Mouse (Mus musculus) thymus, adult 2 months (tissue): ENCODE measurements around the gene March5. TPM values are rescaled to one million over a fixed set of nuclear protein-coding genes. Genes with fewer than 3 reads are reported as not detected.
"Not testable (repeated sequence)": the region's sequence is repeated elsewhere in the genome, so short reads cannot be mapped to it uniquely, and the experiment has no call there.

Experiments used
- DNase-seq: peaks from one replicate; pipeline ENCODE4 v3.0.0; 2021
- H3K27ac ChIP-seq: fragments of 200-500 bp; 2 replicates; pipeline ENCODE4 v1.5.1; 2012; ENCODE audit warnings: low read length, control low read depth; ENCODE audit not compliant: control insufficient read depth, insufficient read depth
- H3K27me3 ChIP-seq: fragments of 200-500 bp; 2 replicates; pipeline ENCODE4 v1.6.1; 2012; ENCODE audit warnings: mild to moderate bottlenecking, low read length, moderate library complexity, mixed read lengths; ENCODE audit not compliant: control insufficient read depth, insufficient read depth
- H3K36me3 ChIP-seq: fragments of 200-500 bp; 2 replicates; pipeline ENCODE4 v1.6.1; 2012; ENCODE audit warnings: mild to moderate bottlenecking, low read length, moderate library complexity; ENCODE audit not compliant: control insufficient read depth, insufficient read depth
- H3K4me1 ChIP-seq: fragments of 200-500 bp; replicated peaks from 2 replicates; pipeline ENCODE4 v1.6.1; 2012; ENCODE audit warnings: low read length; ENCODE audit not compliant: control insufficient read depth, insufficient read depth
- H3K4me3 ChIP-seq: fragments of 200-500 bp; 2 replicates; pipeline ENCODE4 v1.5.1; 2012; ENCODE audit warnings: mild to moderate bottlenecking, low read length, control low read depth, moderate library complexity; ENCODE audit not compliant: control insufficient read depth, insufficient read depth
- CTCF ChIP-seq: fragments of 200-500 bp; IDR thresholded peaks from 2 replicates; pipeline ENCODE4 v1.5.1; 2012; ENCODE audit warnings: mild to moderate bottlenecking, control low read depth, low read length, moderate library complexity, borderline replicate concordance; ENCODE audit not compliant: control insufficient read depth, poor library complexity, insufficient read depth; ENCODE audit errors: extremely low read depth
- POLR2A ChIP-seq: fragments of 200-500 bp; IDR thresholded peaks from 2 replicates; pipeline ENCODE4 v1.6.1; 2012; ENCODE audit warnings: mild to moderate bottlenecking, low read length, control low read depth, moderate library complexity; ENCODE audit not compliant: control insufficient read depth, poor library complexity, insufficient read depth; ENCODE audit errors: extremely low read depth
- WGBS: fragments of 180-500 bp; shearing (Covaris S2); methylation state at CpG from one replicate; pipeline ENCODE4 v1.1.7; 2018; 5-methylcytosine and 5-hydroxymethylcytosine counted together
- polyA plus RNA-seq: library from polyadenylated mRNA; depleted of rRNA; stranded (reverse); fragments of >200 nt; gene quantifications from 2 replicates; pipeline ENCODE4 v1.2.3, GENCODE M21; 2012

The March5 gene
- polyA plus RNA-seq, 1 experiment = 34.4 TPM

DNA sequence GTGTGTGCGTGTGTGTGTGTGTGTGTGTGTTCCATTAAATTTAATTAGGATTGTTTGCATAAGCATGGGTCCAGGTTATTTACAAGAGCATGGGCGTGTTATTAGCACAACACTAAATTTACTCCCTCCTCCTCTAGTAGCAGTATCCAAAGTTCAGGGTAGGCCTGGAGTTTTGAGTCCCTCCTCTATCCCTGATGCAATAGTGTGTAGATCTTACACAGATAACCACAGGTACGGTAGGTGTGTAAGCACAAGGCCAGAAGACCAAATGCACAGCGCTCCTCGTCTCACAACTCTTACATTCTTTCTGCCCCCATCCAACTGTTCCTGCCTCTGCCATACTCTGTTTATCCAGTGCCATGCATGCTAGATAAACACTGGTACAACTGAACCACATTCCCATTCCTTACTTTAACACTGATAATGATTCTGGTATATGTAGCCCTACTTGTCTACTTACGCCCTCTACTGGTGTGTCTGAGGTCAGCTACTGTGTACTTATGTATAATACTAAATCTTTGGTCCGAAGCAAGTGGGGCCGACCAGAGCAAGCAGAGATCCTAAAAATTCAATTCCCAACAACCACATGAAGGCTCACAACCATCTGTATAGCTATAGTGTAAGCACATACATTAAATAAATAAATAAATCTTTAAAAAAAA, 2.3 kb downstream of the March5 start:
- H3K4me3 ChIP-seq = no peak overlapping the region
- WGBS = 94% methylated on average over 8 of the region's 8 CpGs
- H3K36me3 ChIP-seq = peaks cover 11% of the 10 kb centered on the region
- H3K4me1 ChIP-seq = peaks cover 8% of the 10 kb centered on the region
- no peak for DNase-seq
- no peaks in the 10 kb centered on the region; the same call in 1 of the 2 replicates for H3K27me3 ChIP-seq
- TF ChIP-seq CTCF = no peak
- no peak overlapping the region for H3K27ac ChIP-seq

DNA sequence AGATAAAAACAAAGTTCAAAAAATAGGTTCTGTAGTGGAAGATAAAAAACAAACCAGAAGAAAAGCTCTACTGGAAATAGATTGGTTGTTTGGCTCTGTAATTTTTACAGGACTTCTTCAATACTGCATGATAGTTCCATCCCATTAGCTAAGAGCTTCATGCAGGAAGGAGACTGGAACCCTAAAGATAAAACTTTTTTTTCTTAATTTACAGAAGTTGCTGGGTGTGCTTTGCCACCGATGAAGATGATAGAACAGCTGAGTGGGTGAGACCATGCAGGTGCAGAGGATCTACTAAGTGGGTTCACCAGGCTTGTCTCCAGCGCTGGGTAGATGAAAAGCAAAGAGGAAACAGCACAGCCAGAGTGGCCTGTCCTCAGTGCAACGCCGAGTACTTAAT, 3.1 kb downstream of the March5 start:
- Histone ChIP-seq H3K36me3 (peaks cover 11% of the 10 kb centered on the region), H3K4me1 (peaks cover 8% of the 10 kb centered on the region), H3K27ac (no peak overlapping the region), H3K27me3 (no peaks in the 10 kb centered on the region), H3K4me3 (no peak overlapping the region)
- DNase-seq = no peak
- 49% methylated on average over 4 of the region's 4 CpGs for WGBS
- no peak for TF ChIP-seq POLR2A
- TF ChIP-seq CTCF = no peak

GRCm38 (mm10) chr19:37211416-37211815, 4.1 kb downstream of the March5 start:
- H3K27ac ChIP-seq = no peak overlapping the region
- no peak for DNase-seq
- peaks cover 8% of the 10 kb centered on the region for H3K4me1 ChIP-seq
- H3K27me3 ChIP-seq = no peaks in the 10 kb centered on the region
- H3K36me3 ChIP-seq = peaks cover 14% of the 10 kb centered on the region
- TF ChIP-seq POLR2A (no peak), CTCF (no peak)
- 92% methylated on average over 3 of the region's 3 CpGs for WGBS
- H3K4me3 ChIP-seq = no peak overlapping the region

- peaks cover 42% of the 10 kb centered on the region for H3K36me3 ChIP-seq
- no peak for DNase-seq
- H3K4me3 ChIP-seq = no peak overlapping the region
- no peaks in the 10 kb centered on the region for H3K27me3 ChIP-seq
- 89% methylated on average over 2 of the region's 2 CpGs for WGBS
- H3K27ac ChIP-seq = no peak overlapping the region
- H3K4me1 ChIP-seq = no peaks in the 10 kb centered on the region
- TF ChIP-seq POLR2A (no peak), CTCF (no peak)
Observed at GRCm38 (mm10) chr19:37214711-37215110, 7.4 kb downstream of the March5 start.

GRCm38 (mm10) chr19:37225197-37225862, 18.0 kb downstream of the March5 start:
- no peak overlapping the region for H3K27ac ChIP-seq
- H3K27me3 ChIP-seq = no peaks in the 10 kb centered on the region
- TF ChIP-seq POLR2A (no peak), CTCF (no peak)
- no peak for DNase-seq
- WGBS = 95% methylated on average over 6 of the region's 6 CpGs
- no peak overlapping the region for H3K4me3 ChIP-seq
- H3K36me3 ChIP-seq = peaks cover 4% of the 10 kb centered on the region; the same call in 1 of the 2 replicates
- no peaks in the 10 kb centered on the region for H3K4me1 ChIP-seq

DNA sequence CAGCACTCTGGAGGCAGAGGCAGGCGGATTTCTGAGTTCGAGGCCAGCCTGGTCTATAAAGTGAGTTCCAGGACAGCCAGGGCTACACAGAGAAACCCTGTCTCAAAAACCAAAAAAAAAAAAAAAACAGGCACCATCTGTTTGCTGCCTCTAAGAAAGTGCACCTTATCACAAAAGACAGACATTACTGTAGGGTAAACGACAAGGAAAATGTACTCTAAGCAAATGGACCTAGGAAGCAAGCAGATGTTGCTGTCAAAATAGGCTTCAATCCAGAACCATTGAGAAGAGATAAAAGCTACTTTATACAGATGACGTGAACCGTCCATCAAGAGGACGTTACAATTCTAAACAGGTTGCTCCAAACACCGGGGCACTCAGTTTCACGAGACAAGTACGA, 25.3 kb downstream of the March5 start:
- peaks cover 12% of the 10 kb centered on the region for H3K27me3 ChIP-seq
- WGBS = 87% methylated on average over 9 of the region's 9 CpGs
- not testable (repeated sequence) for DNase-seq, H3K4me1 ChIP-seq, H3K4me3 ChIP-seq, H3K27ac ChIP-seq, H3K36me3 ChIP-seq
